Mouse (Mus musculus): ENCODE data around the gene Crk.

DNA sequence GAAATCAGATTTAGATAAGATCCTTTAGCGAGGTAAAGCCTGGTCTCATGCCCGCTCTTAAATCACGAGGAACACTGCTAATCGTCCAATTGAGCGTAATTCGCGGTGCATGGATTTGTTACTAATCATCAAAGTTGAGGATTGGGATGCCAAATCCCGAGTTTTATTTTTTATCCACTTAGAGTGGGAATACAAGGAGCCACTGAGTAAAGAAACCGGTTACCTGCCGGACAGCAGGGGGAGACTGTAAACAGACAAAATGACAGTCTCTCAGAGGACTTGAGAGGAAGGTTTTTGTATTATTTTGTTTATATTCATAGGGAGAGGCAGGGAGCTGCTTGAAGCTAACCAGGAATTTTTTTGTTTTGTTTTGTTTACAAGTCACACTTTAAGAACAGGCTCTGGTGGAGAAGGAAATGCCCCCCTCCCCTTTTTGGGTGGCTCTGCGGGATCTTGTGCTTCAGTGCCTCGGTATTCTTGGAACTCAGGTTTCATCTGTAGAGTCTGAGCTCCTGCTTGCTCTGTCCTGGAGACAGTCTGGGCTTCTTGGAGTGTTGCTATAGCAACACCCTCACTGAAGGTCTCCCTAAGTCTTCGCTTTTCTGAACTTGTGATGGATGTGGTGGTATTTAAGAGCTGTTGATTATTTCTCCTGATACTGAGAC, 47.4 kb upstream of the Crk start:
- TF ChIP-seq POLR2A (IDR thresholded peaks at IDR 0.05; ENCODE audit: borderline replicate concordance, extremely low read depth, insufficient read depth, insufficient read length, poor library complexity, severe bottlenecking), result no peak
- TF ChIP-seq CTCF (IDR thresholded peaks at IDR 0.05; ENCODE audit: borderline replicate concordance, extremely low read depth, insufficient read depth, insufficient read length), result peak; percentile 42; the same call in 1 of the 2 replicates

All from brain, embryonic 14.5 days (tissue).